Mouse (Mus musculus): ENCODE measurements around the gene Arl5a. TPM values are rescaled to one million over a fixed set of nuclear protein-coding genes. Genes with fewer than 3 reads are reported as not detected.

The Arl5a gene
- total and polyA plus RNA-seq, 3 experiments: 12.7 to 36.8 (median 14.4) TPM

- TF ChIP-seq ZKSCAN1 (IDR thresholded peaks at IDR 0.05; ENCODE audit: low read depth, low read length): no peak
- peak; percentile 58 for TF ChIP-seq ELF1 (IDR thresholded peaks at IDR 0.05; ENCODE audit: low read depth, low read length)
- TF ChIP-seq MAFK (IDR thresholded peaks at IDR 0.05; ENCODE audit: borderline replicate concordance, low read depth, low read length): no peak
- peak; percentile 97 for TF ChIP-seq ETS1 (IDR thresholded peaks at IDR 0.05; ENCODE audit: low read depth, low read length)
These were observed 45.8 kb downstream of the Arl5a start (continued) for GRCm38 (mm10) chr2:52378848-52379261.

DNA sequence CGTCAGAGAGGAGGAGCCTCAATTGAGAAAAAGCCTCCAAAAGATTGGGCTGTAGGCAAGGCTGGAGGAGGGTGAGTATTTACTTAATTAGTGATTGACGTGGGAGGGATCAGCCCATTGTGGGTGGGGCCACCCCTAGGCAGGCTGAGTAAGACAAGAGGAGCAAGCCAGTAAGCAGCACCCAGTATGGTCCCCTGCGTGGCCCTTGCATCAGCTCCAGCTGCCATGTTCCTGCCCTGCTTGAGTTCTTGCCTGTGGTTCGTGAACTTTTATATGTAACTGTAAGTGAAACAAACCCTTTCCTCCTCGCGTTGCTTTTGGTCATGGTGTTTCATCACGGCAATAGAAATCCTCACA lies 46.3 kb downstream of the Arl5a start, which contains the start of gene Neb:
Neb (minus strand) TSS at position 27 of the 357 bp plus-strand sequence.
- DNase-seq (ENCODE audit: low read depth, low spot score): peak; percentile 95
- H3K36me3 ChIP-seq (ENCODE audit: control insufficient read depth in 1 of 2, insufficient read depth in 2 of 2, low read length in 2 of 2): peaks cover 0 to 2% of the 10 kb centered on the region in 2 experiments; a peak in 2 of 4 replicates
- H3K27ac ChIP-seq (ENCODE audit: control insufficient read depth, low read depth, low read length): peak within 1 kb of the TSS; percentile 74
- peak within 1 kb of the TSS; percentile 69 to 82 for H3K4me3 ChIP-seq (ENCODE audit: control insufficient read depth in 1 of 2, insufficient read depth in 1 of 2, low read depth in 2 of 2, low read length in 2 of 2)
- H3K9me3 ChIP-seq (replicated peaks; ENCODE audit: insufficient read depth, low read length): no peaks in the 10 kb centered on the region
- no peaks in the 10 kb centered on the region; a peak in 2 of 4 replicates for H3K4me1 ChIP-seq (ENCODE audit: control insufficient read depth in 1 of 2, insufficient read depth in 2 of 2, low read length in 2 of 2)
- H3K79me2 ChIP-seq (ENCODE audit: control insufficient read depth, insufficient read depth, low read length, poor library complexity): no peaks in the 10 kb centered on the region
- TF ChIP-seq TBP (IDR thresholded peaks at IDR 0.05; ENCODE audit: low read depth, low read length) (0 out of 2 replicates have a peak, but pooled peaks have one; percentile 21), MYC (IDR thresholded peaks at IDR 0.05; ENCODE audit: low read depth, low read length) (peak; percentile 37), USF2 (IDR thresholded peaks at IDR 0.05; ENCODE audit: borderline replicate concordance in 1 of 2, insufficient read depth in 1 of 2, low read depth in 1 of 2, low read length in 2 of 2) (no peak), POLR2A (IDR thresholded peaks at IDR 0.05; ENCODE audit: control insufficient read depth in 1 of 2, insufficient read depth in 1 of 2, low read depth in 1 of 2, low read length in 2 of 2, poor library complexity in 1 of 2) (peak; percentile 32 to 62; a peak in 2 of 4 replicates), CHD2 (IDR thresholded peaks at IDR 0.05; ENCODE audit: low read length) (no peak)
- peak within 1 kb of the TSS; percentile 57 for H3K9ac ChIP-seq (ENCODE audit: control insufficient read depth, low read depth, low read length, poor library complexity, severe bottlenecking)
- no peaks in the 10 kb centered on the region; a peak in 1 of 4 replicates for H3K27me3 ChIP-seq (ENCODE audit: control insufficient read depth in 1 of 2, insufficient read depth in 2 of 2, low read length in 2 of 2)

GRCm38 (mm10) chr2:52377706-52378447 lies 46.8 kb downstream of the Arl5a start:
- H3K79me2 ChIP-seq (ENCODE audit: control insufficient read depth, insufficient read depth, low read length, poor library complexity): no peaks in the 10 kb centered on the region
- H3K4me3 ChIP-seq (ENCODE audit: control insufficient read depth in 1 of 2, insufficient read depth in 1 of 2, low read depth in 2 of 2, low read length in 2 of 2): peak overlapping the region; percentile 69 to 82
- peaks cover 0 to 2% of the 10 kb centered on the region in 2 experiments; a peak in 2 of 4 replicates for H3K36me3 ChIP-seq (ENCODE audit: control insufficient read depth in 1 of 2, insufficient read depth in 2 of 2, low read length in 2 of 2)
- peak overlapping the region; percentile 29 for H3K27ac ChIP-seq (ENCODE audit: control insufficient read depth, low read depth, low read length)
- H3K9me3 ChIP-seq (replicated peaks; ENCODE audit: insufficient read depth, low read length): no peaks in the 10 kb centered on the region
- DNase-seq (ENCODE audit: low read depth, low spot score): no peak
- no peaks in the 10 kb centered on the region; a peak in 2 of 4 replicates for H3K4me1 ChIP-seq (ENCODE audit: control insufficient read depth in 1 of 2, insufficient read depth in 2 of 2, low read length in 2 of 2)
- H3K27me3 ChIP-seq (ENCODE audit: control insufficient read depth in 1 of 2, insufficient read depth in 2 of 2, low read length in 2 of 2): no peaks in the 10 kb centered on the region; a peak in 1 of 4 replicates
- peak overlapping the region; percentile 57 for H3K9ac ChIP-seq (ENCODE audit: control insufficient read depth, low read depth, low read length, poor library complexity, severe bottlenecking)
- TF ChIP-seq MAZ (IDR thresholded peaks at IDR 0.05; ENCODE audit: low read depth, low read length): peak; percentile 65; the same call in 1 of the 2 replicates
- no peak for TF ChIP-seq MYB (IDR thresholded peaks at IDR 0.05; ENCODE audit: low read depth, low read length)
- no peak for TF ChIP-seq POLR2AphosphoS2 (IDR thresholded peaks at IDR 0.05; ENCODE audit: low read length)
- TF ChIP-seq RCOR1 (IDR thresholded peaks at IDR 0.05; ENCODE audit: low read depth, low read length): 0 out of 2 replicates have a peak, but pooled peaks have one; percentile 6
- no peak for TF ChIP-seq E2F4 (IDR thresholded peaks at IDR 0.05; ENCODE audit: borderline replicate concordance, low read depth, low read length)
- no peak for TF ChIP-seq GATA1 (IDR thresholded peaks at IDR 0.05; ENCODE audit: low read depth, low read length)
- no peak for TF ChIP-seq MAX (IDR thresholded peaks at IDR 0.05; ENCODE audit: low read length)
- TF ChIP-seq KAT2A (conservative IDR thresholded peaks at IDR 0.05; ENCODE audit: low read depth, low read length): no peak
- TF ChIP-seq ETS1 (IDR thresholded peaks at IDR 0.05; ENCODE audit: low read depth, low read length): 0 out of 2 replicates have a peak, but pooled peaks have one; percentile 14
- TF ChIP-seq POLR2AphosphoS5 (IDR thresholded peaks at IDR 0.05; ENCODE audit: borderline replicate concordance, low read depth, low read length): no peak
- TF ChIP-seq CHD1 (IDR thresholded peaks at IDR 0.05; ENCODE audit: low read depth, low read length): no peak
- no peak for TF ChIP-seq TAL1 (IDR thresholded peaks at IDR 0.05; ENCODE audit: low read length)
- TF ChIP-seq TBP (IDR thresholded peaks at IDR 0.05; ENCODE audit: low read depth, low read length): no peak
- TF ChIP-seq UBTF (IDR thresholded peaks at IDR 0.05; ENCODE audit: borderline replicate concordance, insufficient read depth, low read depth, low read length): no peak
- TF ChIP-seq ZC3H11A (IDR thresholded peaks at IDR 0.05; ENCODE audit: low read depth, low read length): no peak
- TF ChIP-seq USF1 (IDR thresholded peaks at IDR 0.05; ENCODE audit: low read depth, low read length): no peak
- 0 out of 2 replicates have a peak, but pooled peaks have one; percentile 37 for TF ChIP-seq HCFC1 (IDR thresholded peaks at IDR 0.05; ENCODE audit: low read depth, low read length)
- no peak; the same call in 1 of the 2 replicates for TF ChIP-seq SIN3A (IDR thresholded peaks at IDR 0.05; ENCODE audit: low read length)
- no peak for TF ChIP-seq MEF2A (IDR thresholded peaks at IDR 0.05; ENCODE audit: extremely low read depth, insufficient replicate concordance, low read depth, low read length, poor library complexity, severe bottlenecking)
- no peak for TF ChIP-seq CTCF (IDR thresholded peaks at IDR 0.05 in 2 of 3, conservative IDR thresholded peaks at IDR 0.05 in 1 of 3; ENCODE audit: control insufficient read depth in 1 of 3, insufficient read depth in 1 of 3, low read depth in 2 of 3, low read length in 3 of 3, poor library complexity in 1 of 3, severe bottlenecking in 1 of 3)
- TF ChIP-seq MYC (IDR thresholded peaks at IDR 0.05; ENCODE audit: low read depth, low read length): peak; percentile 12; the same call in 1 of the 2 replicates

Data from MEL (cell line).